Mouse (Mus musculus) hindbrain, embryonic 11.5 days (tissue): ENCODE data around the gene Tmem19. TPM values are rescaled to one million over a fixed set of nuclear protein-coding genes. Genes with fewer than 3 reads are reported as not detected.

Experiments
- ATAC-seq: fragments of 200-750 bp; cut with Nextera tagmentation; 2 replicates; pipeline ENCODE4 v1.8.0; 2017; ENCODE audit warnings: mild to moderate bottlenecking, moderate TSS enrichment, moderate library complexity; ENCODE audit not compliant: low FRiP score
- DNase-seq: peaks from one replicate; pipeline ENCODE4 v3.0.0-alpha.2; 2015; ENCODE audit warnings: low spot score
- H3K27ac ChIP-seq: fragments of 300-500 bp; sonication (generic); 2 replicates; pipeline ENCODE4 v1.5.1; 2014; ENCODE audit warnings: mild to moderate bottlenecking, low read depth, low read length
- H3K27me3 ChIP-seq: fragments of 300-500 bp; sonication (generic); 2 replicates; pipeline ENCODE4 v1.6.1; 2014; ENCODE audit warnings: mild to moderate bottlenecking, low read length, moderate library complexity, mixed read lengths; ENCODE audit not compliant: control insufficient read depth, insufficient read depth
- H3K36me3 ChIP-seq: fragments of 300-500 bp; sonication (generic); 2 replicates; pipeline ENCODE4 v1.6.1; 2014; ENCODE audit warnings: mild to moderate bottlenecking, low read length, moderate library complexity, mixed read lengths; ENCODE audit not compliant: control insufficient read depth, insufficient read depth
- H3K4me1 ChIP-seq: fragments of 300-500 bp; sonication (generic); replicated peaks from 2 replicates; pipeline ENCODE4 v1.6.1; 2014; ENCODE audit warnings: low read length, mixed read lengths; ENCODE audit not compliant: control insufficient read depth, insufficient read depth
- H3K4me2 ChIP-seq: fragments of 300-500 bp; sonication (generic); replicated peaks from 2 replicates; pipeline ENCODE4 v1.6.1; 2014; ENCODE audit warnings: mild to moderate bottlenecking, low read depth, low read length
- H3K4me3 ChIP-seq: fragments of 300-500 bp; sonication (generic); 2 replicates; pipeline ENCODE4 v1.5.1; 2014; ENCODE audit warnings: low read depth, low read length
- H3K9ac ChIP-seq: fragments of 300-500 bp; sonication (generic); 2 replicates; pipeline ENCODE4 v1.6.1; 2014; ENCODE audit warnings: low read depth, low read length
- H3K9me3 ChIP-seq: fragments of 300-500 bp; sonication (generic); 2 replicates; pipeline ENCODE4 v1.6.1; 2016; ENCODE audit warnings: low read length; ENCODE audit not compliant: control insufficient read depth
- WGBS: fragments of 180-500 bp; shearing (Covaris S2); extraction: QIAGEN DNeasy Blood & Tissue Kit; methylation state at CpG from one replicate; pipeline ENCODE4 v1.1.7; 2014; 5-methylcytosine and 5-hydroxymethylcytosine counted together
- polyA plus RNA-seq: library from polyadenylated mRNA; unstranded; fragments of >200 nt; fragmentation: Nextera tagmentation; extraction: Ambion mirVana; gene quantifications from 2 replicates; pipeline ENCODE4 v1.2.1, GENCODE M21; 2014

Tmem19 gene
- 35.7 and 39.1 TPM in 2 replicates for polyA plus RNA-seq

DNA sequence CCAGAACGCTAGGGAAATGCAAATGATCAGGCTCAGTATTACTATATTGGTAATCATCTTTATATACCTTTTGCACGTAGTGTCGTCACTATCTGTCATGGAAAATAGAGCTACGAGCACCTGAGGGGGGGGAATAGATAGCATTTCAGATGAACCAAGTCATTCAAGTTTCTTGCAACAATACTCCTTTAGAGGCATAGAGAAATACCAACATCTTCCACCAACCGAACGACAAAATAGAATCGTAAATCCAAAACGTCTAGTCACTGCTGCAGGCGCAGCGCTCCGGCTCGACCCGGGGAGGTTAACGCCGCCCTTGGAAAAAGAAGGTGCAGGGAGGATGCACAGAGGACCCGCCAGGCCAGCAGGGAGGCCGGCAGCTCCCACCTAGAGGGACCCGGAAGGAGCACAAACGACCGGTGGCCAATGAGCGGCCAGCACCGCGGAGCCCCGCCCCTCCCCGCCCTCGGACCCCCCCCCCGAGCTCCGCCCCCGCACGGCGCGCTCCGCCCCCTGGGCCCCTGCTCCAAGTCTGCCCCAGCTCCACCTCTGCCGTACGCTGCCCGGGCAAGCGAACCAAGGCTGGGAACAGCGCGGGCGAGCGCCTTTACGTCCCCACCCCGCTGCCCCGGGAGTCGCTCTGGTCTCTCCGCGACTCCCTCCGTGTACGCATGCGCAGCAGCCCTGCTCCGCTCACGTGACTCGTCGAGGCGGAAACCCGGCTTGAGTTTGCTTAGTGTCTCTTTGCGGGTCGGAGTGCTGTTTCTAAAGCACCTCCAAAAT lies at the start of gene Tmem19:
TSS of gene Tmem19 (minus strand) at position 662 of the 783 bp plus-strand sequence.
- no peaks in the 10 kb centered on the region for H3K9me3 ChIP-seq
- no peaks in the 10 kb centered on the region for H3K36me3 ChIP-seq
- peak; percentile 97 for DNase-seq
- peak; percentile 99 for ATAC-seq
- H3K27me3 ChIP-seq, result no peaks in the 10 kb centered on the region
- peak within 1 kb of the TSS; percentile 94 for H3K27ac ChIP-seq
- under 1% methylated on average over 53 of the region's 58 CpGs for WGBS
- peak within 1 kb of the TSS; percentile 58 for H3K9ac ChIP-seq
- peak within 1 kb of the TSS; percentile 70 for H3K4me2 ChIP-seq
- H3K4me3 ChIP-seq, result peak within 1 kb of the TSS; percentile 50
- H3K4me1 ChIP-seq, result no peaks in the 10 kb centered on the region

DNA sequence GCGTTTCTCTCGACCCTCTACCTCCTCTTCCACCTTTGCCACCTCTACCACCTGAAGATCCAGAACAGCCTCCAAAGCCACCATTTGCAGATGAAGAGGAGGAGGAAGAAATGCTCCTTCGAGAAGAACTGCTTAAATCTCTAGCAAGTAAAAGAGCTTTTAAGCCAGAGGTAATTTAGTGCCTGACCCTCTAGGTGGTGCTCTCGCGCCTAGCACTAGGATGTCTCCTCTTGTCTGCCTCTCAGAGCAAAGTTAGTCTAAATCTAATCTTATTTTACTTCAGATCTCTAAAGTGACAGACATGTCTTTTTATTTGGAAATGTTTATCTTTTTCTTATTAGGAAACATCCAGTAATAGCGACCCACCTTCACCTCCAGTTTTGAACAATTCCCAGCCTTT lies 44.1 kb upstream of the Tmem19 start:
- 71% methylated on average over 6 of the region's 6 CpGs for WGBS
- Histone ChIP-seq H3K9me3 (no peaks in the 10 kb centered on the region), H3K4me3 (no peak overlapping the region), H3K9ac (no peak overlapping the region), H3K4me2 (no peak overlapping the region), H3K27me3 (no peaks in the 10 kb centered on the region), H3K36me3 (peaks cover 3% of the 10 kb centered on the region), H3K27ac (no peak overlapping the region), H3K4me1 (no peaks in the 10 kb centered on the region)
- DNase-seq (peak; percentile 79), ATAC-seq (no peak)

DNA sequence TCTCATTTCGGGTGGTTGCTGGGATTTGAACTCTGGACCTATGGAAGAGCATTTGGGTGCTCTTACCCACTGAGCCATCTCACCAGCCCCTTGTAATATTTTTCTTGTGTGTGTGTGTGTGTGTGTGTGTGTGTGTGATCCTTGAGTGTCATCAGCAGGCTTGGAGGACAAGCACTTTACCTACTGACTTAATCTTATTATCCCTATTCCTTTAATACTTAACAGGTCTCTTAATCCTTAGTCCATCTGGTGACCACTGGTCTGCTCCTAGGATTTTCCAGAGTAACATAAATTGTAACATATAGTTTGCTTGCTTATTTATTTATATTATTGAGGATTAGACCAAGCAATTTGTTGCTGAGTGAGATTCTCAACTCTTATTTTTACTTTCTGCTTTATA lies 29.6 kb upstream of the Tmem19 start:
- no peak overlapping the region for H3K27ac ChIP-seq
- no peaks in the 10 kb centered on the region for H3K27me3 ChIP-seq
- no peaks in the 10 kb centered on the region for H3K9me3 ChIP-seq
- H3K4me2 ChIP-seq, result no peak overlapping the region
- 76% methylated on average over 1 of the region's 1 CpGs for WGBS
- DNase-seq, result no peak
- H3K4me3 ChIP-seq, result no peak overlapping the region
- no peak for ATAC-seq
- H3K36me3 ChIP-seq, result no peaks in the 10 kb centered on the region
- no peak overlapping the region for H3K9ac ChIP-seq
- no peaks in the 10 kb centered on the region for H3K4me1 ChIP-seq

DNA sequence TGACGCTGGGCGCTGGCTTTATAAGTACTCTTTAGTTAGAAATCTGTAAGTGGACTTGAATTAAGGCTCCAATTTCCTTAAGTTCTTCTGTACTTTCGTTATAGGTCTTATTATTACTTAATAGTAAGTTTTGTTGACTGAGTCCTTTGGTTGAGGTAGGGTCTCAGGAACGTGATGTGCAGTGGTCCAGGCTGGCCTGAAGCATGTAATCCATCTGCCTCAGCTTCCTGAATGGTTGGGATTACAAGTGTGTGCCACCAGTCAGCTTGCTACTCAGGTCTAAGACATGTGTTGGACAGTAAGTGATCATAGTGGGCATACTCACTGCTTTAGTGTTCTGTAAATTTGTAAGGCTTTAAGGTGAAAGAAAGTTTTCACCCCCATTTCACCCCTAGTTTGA lies 28.8 kb upstream of the Tmem19 start:
- Histone ChIP-seq H3K9me3 (no peaks in the 10 kb centered on the region), H3K4me3 (no peak overlapping the region), H3K36me3 (no peaks in the 10 kb centered on the region), H3K4me1 (no peaks in the 10 kb centered on the region), H3K4me2 (no peak overlapping the region), H3K27ac (no peak overlapping the region), H3K27me3 (no peaks in the 10 kb centered on the region), H3K9ac (no peak overlapping the region)
- no peak for ATAC-seq
- no peak for DNase-seq
- WGBS, result 95% methylated on average over 4 of the region's 4 CpGs

DNA sequence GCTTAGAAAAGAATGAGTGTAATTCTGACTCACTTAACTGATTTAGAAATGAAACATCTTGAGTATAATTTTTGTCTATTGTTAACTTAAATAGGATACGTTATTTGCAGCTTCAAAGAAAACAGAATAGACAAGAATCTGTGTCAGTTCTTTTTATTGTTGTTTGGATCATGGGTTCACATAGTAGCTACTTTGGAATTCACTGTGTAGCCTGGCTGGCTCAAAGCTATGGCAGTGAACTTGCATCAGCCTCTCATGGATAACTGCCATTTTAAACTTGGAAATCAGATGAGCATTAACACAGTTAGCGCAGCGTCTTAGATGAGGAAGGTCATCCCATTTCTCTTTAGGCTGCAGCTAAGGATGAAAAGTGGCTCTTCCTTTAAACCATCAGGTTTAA lies 25.6 kb upstream of the Tmem19 start:
- H3K4me2 ChIP-seq, result no peak overlapping the region; the same call in 1 of the 2 replicates

DNA sequence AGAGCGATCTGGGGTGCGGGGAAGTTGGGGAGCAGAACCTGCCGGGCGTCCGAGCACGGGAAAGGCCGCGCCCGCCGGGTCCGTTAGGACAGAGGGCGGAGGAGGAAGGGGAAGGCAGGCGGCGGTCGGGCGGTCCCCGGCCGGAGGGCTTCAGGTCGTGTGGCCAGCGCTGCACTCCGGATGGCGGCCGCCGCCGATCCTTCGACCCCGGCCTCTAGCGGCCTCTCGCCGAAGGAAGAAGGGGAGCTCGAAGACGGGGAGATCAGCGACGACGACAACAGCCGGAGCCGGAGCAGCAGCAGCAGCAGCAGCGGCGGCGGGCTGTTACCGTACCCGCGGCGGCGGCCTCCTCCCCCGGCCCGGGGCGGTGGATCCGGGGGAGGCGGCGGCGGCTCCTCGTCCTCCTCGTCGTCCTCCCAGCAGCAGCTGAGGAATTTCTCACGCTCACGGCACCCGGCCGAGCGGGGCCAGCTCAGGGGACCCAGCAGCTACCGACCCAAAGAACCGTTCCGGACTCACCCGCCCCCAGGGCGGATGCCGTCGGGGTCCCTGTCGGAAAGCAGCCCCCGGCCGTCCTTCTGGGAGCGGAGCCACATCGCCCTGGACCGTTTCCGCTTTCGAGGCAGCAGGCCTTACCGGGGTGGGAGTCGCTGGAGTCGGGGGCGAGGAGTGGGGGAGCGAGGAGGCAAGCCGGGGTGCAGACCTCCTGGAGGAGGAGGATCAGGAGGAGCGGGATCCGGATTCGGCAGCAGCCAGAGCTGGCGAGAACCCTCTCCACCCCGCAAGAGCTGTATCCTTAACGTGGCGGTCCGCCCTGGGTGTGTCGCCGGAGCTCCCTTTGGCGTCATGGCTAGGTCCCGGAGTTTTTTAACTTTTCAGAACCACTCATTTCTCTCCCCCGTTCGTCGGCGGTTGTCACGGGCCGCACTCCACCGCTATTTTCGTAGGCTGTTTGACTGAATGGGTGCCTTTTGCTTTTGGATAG lies 23.0 kb upstream of the Tmem19 start:
- H3K27ac ChIP-seq, result peak overlapping the region; percentile 99
- WGBS, result under 1% methylated on average over 87 of the region's 101 CpGs
- H3K4me1 ChIP-seq, result no peaks in the 10 kb centered on the region
- DNase-seq (peak; percentile 74), ATAC-seq (no peak; the same call in 1 of the 2 replicates)
- H3K36me3 ChIP-seq, result no peaks in the 10 kb centered on the region
- H3K9ac ChIP-seq, result peak overlapping the region; percentile 70
- H3K9me3 ChIP-seq, result no peaks in the 10 kb centered on the region
- H3K4me3 ChIP-seq, result peak overlapping the region; percentile 84
- H3K4me2 ChIP-seq, result peak overlapping the region; percentile 51
- no peaks in the 10 kb centered on the region for H3K27me3 ChIP-seq

More for the DNA sequence above, 25.6 kb upstream of the Tmem19 start:
- ATAC-seq (no peak), DNase-seq (no peak)
- H3K4me3 ChIP-seq, result no peak overlapping the region
- no peak overlapping the region for H3K9ac ChIP-seq
- H3K36me3 ChIP-seq, result no peaks in the 10 kb centered on the region
- no peaks in the 10 kb centered on the region for H3K4me1 ChIP-seq
- no peaks in the 10 kb centered on the region for H3K27me3 ChIP-seq
- H3K9me3 ChIP-seq, result no peaks in the 10 kb centered on the region
- no peak overlapping the region for H3K27ac ChIP-seq
- WGBS, result 90% methylated on average over 3 of the region's 3 CpGs

DNA sequence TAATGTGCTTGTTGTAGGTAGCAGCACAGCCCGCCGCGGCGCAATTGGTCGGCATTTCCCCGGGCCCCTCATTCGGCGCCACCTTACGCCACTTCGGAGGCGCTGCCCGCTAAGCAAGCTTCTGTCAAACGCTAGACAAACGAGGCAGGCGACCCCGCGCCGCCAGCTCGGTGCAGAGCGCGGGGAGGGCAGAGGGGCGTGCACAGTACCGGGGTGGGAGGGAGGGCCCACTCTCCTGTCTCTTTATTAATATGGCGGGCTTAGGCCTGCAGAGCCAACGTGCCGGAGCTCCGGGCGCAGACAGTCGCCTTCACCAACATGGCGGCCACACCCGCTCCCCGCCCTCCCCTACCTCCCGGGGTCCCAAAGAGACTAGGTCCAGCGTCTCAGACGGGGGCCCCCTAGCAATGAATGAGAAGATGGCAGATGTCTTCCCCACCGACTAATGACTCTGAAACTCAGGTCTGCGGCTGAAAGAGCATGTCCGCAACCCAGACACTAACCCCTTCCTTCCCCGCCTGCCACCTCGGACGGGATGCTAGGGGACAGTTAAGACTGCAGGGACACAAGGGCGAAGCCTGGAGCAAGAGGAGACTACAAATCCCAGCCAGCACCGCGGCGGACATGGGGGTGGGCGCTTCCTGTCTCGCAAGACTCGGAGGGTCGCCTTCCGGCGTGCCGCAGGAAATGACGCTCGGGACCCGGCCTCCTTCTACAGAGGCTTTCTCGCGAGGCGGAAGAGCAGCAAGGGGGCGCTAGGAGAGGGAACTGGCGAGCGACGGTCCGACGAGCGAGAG lies 22.1 kb upstream of the Tmem19 start, which contains the start of the genes Thap2 and Zfc3h1:
TSS of gene Thap2 (minus strand) at position 223 of the 797 bp plus-strand sequence.
TSS of gene Zfc3h1 (plus strand) at position 739 of the 797 bp plus-strand sequence.
- no peaks in the 10 kb centered on the region for H3K4me1 ChIP-seq
- peak within 1 kb of the TSS; percentile 99 for H3K27ac ChIP-seq
- H3K36me3 ChIP-seq, result no peaks in the 10 kb centered on the region
- H3K4me3 ChIP-seq, result peak within 1 kb of the TSS; percentile 84
- H3K9ac ChIP-seq, result peak within 1 kb of the TSS; percentile 70
- H3K4me2 ChIP-seq, result peak within 1 kb of the TSS; percentile 51
- DNase-seq (peak; percentile 98), ATAC-seq (peak; percentile 98)
- no peaks in the 10 kb centered on the region for H3K9me3 ChIP-seq
- no peaks in the 10 kb centered on the region for H3K27me3 ChIP-seq
- under 1% methylated on average over 65 of the region's 65 CpGs for WGBS

DNA sequence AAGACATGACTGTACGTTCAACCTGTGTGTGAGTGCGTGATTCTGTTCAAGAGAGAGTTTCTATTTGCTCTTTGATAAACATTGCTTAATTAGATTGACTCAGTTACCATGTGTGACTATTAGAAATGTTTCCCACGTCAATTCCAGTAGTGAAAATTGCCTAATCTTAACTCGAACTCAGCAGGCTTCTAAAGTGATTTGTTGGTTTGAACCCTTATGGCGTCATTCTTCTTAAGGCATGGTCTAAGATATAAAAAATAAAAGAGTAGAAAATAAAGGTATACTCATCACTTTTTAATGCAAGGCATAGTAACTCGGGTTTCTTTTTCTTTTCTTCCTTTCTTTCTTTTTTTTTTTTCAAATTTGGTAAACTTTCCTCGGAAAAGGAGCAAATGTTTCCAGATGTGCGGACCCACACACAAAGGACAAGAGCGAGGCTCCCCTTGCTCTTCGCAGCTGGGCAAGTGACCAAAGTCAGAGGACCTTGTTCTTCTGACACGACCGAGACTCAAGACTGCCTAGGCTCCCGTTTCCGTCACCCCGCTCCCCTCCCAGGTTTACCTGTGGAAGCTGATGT lies 21.4 kb upstream of the Tmem19 start:
- H3K36me3 ChIP-seq, result no peaks in the 10 kb centered on the region
- no peaks in the 10 kb centered on the region for H3K4me1 ChIP-seq
- H3K4me2 ChIP-seq, result peak overlapping the region; percentile 38
- no peak for ATAC-seq
- H3K9me3 ChIP-seq, result no peaks in the 10 kb centered on the region
- peak; percentile 49 for DNase-seq
- peak overlapping the region; percentile 66 for H3K9ac ChIP-seq
- H3K4me3 ChIP-seq, result peak overlapping the region; percentile 84
- peak overlapping the region; percentile 99 for H3K27ac ChIP-seq
- 3% methylated on average over 15 of the region's 15 CpGs for WGBS
- H3K27me3 ChIP-seq, result no peaks in the 10 kb centered on the region
